Mouse (Mus musculus): ENCODE results near the gene 4930519P11Rik.

DNA sequence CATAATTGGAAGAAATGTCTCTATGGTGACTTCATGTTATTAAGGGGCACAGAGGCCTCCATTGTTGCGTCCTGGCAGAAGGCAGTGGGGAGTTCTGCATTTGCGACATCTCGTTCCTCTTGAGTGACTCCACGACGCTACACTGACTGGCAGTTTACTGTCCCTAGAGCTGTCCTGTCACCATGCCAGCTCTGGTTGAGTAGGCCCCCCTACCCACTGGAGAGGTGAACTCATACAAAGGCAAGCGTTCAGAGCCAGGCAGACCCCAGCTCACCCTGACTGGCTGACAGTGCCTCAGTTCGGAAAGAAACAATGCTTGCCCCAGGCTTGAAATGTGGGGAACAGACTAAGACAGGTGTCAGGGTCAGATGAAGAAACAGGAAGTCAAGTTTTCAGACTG, 39.0 kb downstream of the 4930519P11Rik start:
- TF ChIP-seq CTCF (IDR thresholded peaks at IDR 0.05; ENCODE audit: low read depth) (no peak), EP300 (IDR thresholded peaks at IDR 0.05; ENCODE audit: low read depth) (no peak)
